ENCODE assay signal across 12 mouse cellular contexts in the genomic region with DNA sequence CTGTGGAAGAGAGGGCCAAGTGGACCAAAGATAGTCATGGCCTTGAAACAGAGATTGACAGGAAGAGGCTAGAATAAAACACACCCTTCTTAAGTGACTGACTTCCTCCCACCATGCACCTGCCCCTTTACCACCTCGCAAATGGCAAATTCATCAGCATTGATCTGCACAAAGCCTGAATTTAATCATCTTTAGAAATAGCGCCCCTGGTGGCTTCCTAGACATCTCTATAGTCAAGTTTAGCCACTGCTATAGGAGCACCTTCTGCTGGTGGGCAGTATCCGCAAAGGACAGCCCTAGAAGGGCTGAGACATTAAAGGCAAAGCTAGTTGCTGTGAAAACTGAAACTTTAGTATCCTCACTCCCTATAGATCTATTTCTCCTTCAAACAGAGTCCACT.
DNase-seq lines count a peak whose midpoint lies in the region; ATAC-seq and TF ChIP-seq lines count a peak whose summit lies in the region.
"Had no signal": no experiment of that assay in that cellular context is flagged by ENCODE, and none has a peak within 500 bp of the region (broad histone marks: within the 10 kb centered on the region; RNA-seq: fewer than 3 reads in every experiment).

No protein-coding gene starts in this region.

- DNase-seq in embryo, embryonic 10 days (ENCODE audit: low spot score): peak; percentile 39
- no peak for DNase-seq in embryo, embryonic 9.5 days (ENCODE audit: extremely low spot score)
- DNase-seq in layer of hippocampus, adult 2 months (ENCODE audit: low spot score in 2 of 2): no peak
- DNase-seq in layer of hippocampus, postnatal 10 days (ENCODE audit: low spot score in 2 of 2): no peak
- peak; percentile 52 for DNase-seq in retina, embryonic 14.5 days (ENCODE audit: low spot score)
- no peak for DNase-seq in retina, postnatal 1 day
- no peak for DNase-seq in stomach, postnatal 0 days (ENCODE audit: low spot score)
- no peak for DNase-seq in frontal cortex, postnatal 10 days (ENCODE audit: low spot score in 2 of 2)
- DNase-seq: cerebellum, adult 2 months; gastrocnemius, postnatal 14 days had no signal

- peak; percentile 55 for TF ChIP-seq CTCF in layer of hippocampus, adult 2 months (conservative IDR thresholded peaks at IDR 0.05)
- peak; percentile 40 for TF ChIP-seq CTCF in stomach, postnatal 0 days (IDR thresholded peaks at IDR 0.05; ENCODE audit: low read depth)

- 56% methylated on average over 3 of the region's 3 CpGs for WGBS in stomach, postnatal 0 days

- no peaks in the 10 kb centered on the region for H3K9me3 ChIP-seq in stomach, postnatal 0 days (ENCODE audit: control insufficient read depth, low read length)

- no peak for ATAC-seq in stomach, postnatal 0 days (ENCODE audit: low FRiP score, low TSS enrichment)
- ATAC-seq: forebrain, embryonic 14.5 days had no signal

- no peaks in the 10 kb centered on the region for H3K27me3 ChIP-seq in stomach, postnatal 0 days (ENCODE audit: control insufficient read depth, insufficient read depth, low read length)

- H3K4me1 ChIP-seq in stomach, postnatal 0 days (replicated peaks; ENCODE audit: control insufficient read depth, insufficient read depth): no peaks in the 10 kb centered on the region

- no peak for TF ChIP-seq EP300 in stomach, postnatal 0 days (optimal IDR thresholded peaks at IDR 0.05)

- H3K36me3 ChIP-seq in stomach, postnatal 0 days (ENCODE audit: control insufficient read depth, insufficient read depth, low read length): no peaks in the 10 kb centered on the region

- no peak overlapping the region for H3K4me3 ChIP-seq in layer of hippocampus, adult 2 months
- no peak overlapping the region for H3K4me3 ChIP-seq in stomach, postnatal 0 days (ENCODE audit: low read depth, low read length)

- H3K27ac ChIP-seq in layer of hippocampus, adult 2 months: no peak overlapping the region
- H3K27ac ChIP-seq in stomach, postnatal 0 days (replicated peaks): no peak overlapping the region
- H3K27ac ChIP-seq: liver, embryonic 14.5 days had no signal

- no peak overlapping the region for H3K9ac ChIP-seq in stomach, postnatal 0 days (ENCODE audit: low read length)
- H3K9ac ChIP-seq: liver, embryonic 14.5 days had no signal

- H3K4me2 ChIP-seq in stomach, postnatal 0 days (replicated peaks; ENCODE audit: low read depth): no peak overlapping the region

Comparison
In these comparisons a context has a peak if more than half of its experiments do, and no peak if none do; other contexts are left out.
1. DNase-seq: peak in embryo, embryonic 10 days (single experiment) and retina, embryonic 14.5 days (single experiment); none in embryo, embryonic 9.5 days (single experiment), layer of hippocampus, adult 2 months (0 of 2), layer of hippocampus, postnatal 10 days (0 of 2), retina, postnatal 1 day (single experiment), stomach, postnatal 0 days (single experiment) and frontal cortex, postnatal 10 days (0 of 2).